Mouse (Mus musculus) forelimb bud, embryonic 11.5 days (tissue): ENCODE measurements around the gene Ccdc180.
A peak's percentile ranks its signal among the peaks of the same experiment; 100 is the strongest.

Experiments
- DNase-seq: peaks from one replicate; pipeline ENCODE4 v3.0.0-alpha.2; 2012; ENCODE audit warnings: low read depth, low spot score

Gene Ccdc180

GRCm38 (mm10) chr4:45971806-45972447 is 81.8 kb downstream of the Ccdc180 start:
- DNase-seq = peak; percentile 93

- DNase-seq = no peak
Measured at GRCm38 (mm10) chr4:45972448-45972854, 82.3 kb downstream of the Ccdc180 start.

- no peak for DNase-seq
Measured at GRCm38 (mm10) chr4:45972951-45973350, 82.8 kb downstream of the Ccdc180 start.

- no peak for DNase-seq
Measured at GRCm38 (mm10) chr4:45976931-45977667, 87.0 kb downstream of the Ccdc180 start.

- no peak for DNase-seq
Measured at GRCm38 (mm10) chr4:45979916-45980315, 89.8 kb downstream of the Ccdc180 start.

GRCm38 (mm10) chr4:45981054-45981453 is 91.0 kb downstream of the Ccdc180 start:
- DNase-seq = no peak

GRCm38 (mm10) chr4:45990427-45991135 is 100.5 kb downstream of the Ccdc180 start:
- DNase-seq = no peak

GRCm38 (mm10) chr4:45998536-45998935 is 108.4 kb downstream of the Ccdc180 start:
- no peak for DNase-seq
